In genomic region chr1:184046070-184046677, GRCm38 (mm10) we compare ENCODE assay signal across 13 mouse cellular contexts. TPM values are rescaled to one million over a fixed set of nuclear protein-coding genes. Genes with fewer than 3 reads are reported as not detected.
DNase-seq lines count a peak whose midpoint lies in the region; ATAC-seq lines count a peak whose summit lies in the region.
"Had no signal": no experiment of that assay in that cellular context is flagged by ENCODE, and none has a peak within 500 bp of the region (broad histone marks: within the 10 kb centered on the region; RNA-seq: fewer than 3 reads in every experiment).

No protein-coding gene starts in this region.

- no peaks in the 10 kb centered on the region for H3K27me3 ChIP-seq in neural tube, embryonic 11.5 days (ENCODE audit: control insufficient read depth, insufficient read depth, low read length)
- no peaks in the 10 kb centered on the region for H3K27me3 ChIP-seq in neural tube, embryonic 15.5 days (replicated peaks)
- H3K27me3 ChIP-seq: limb, embryonic 15.5 days had no signal

- DNase-seq in neural tube, embryonic 11.5 days (ENCODE audit: low spot score), result peak; percentile 36
- DNase-seq in embryo, embryonic 11.5 days (ENCODE audit: low read depth, low spot score), result peak; percentile 27
- DNase-seq in thymus, postnatal 25 days, result peak; percentile 51
- DNase-seq in right cerebral cortex, adult 18-20 months, result no peak
- no peak for DNase-seq in cerebellum, adult 9-11 months
- DNase-seq in adrenal gland, adult 18-20 months (ENCODE audit: low spot score in 2 of 2), result no peak

- H3K4me3 ChIP-seq in neural tube, embryonic 11.5 days (ENCODE audit: low read depth, low read length), result no peak overlapping the region
- no peak overlapping the region for H3K4me3 ChIP-seq in neural tube, embryonic 15.5 days (replicated peaks)
- H3K4me3 ChIP-seq: erythroblast, embryonic 14.5 days; limb, embryonic 15.5 days had no signal

- 46% methylated on average over 6 of the region's 6 CpGs for WGBS in neural tube, embryonic 11.5 days
- 63% methylated on average over 6 of the region's 6 CpGs for WGBS in neural tube, embryonic 15.5 days

- H3K36me3 ChIP-seq in neural tube, embryonic 11.5 days (ENCODE audit: control insufficient read depth, insufficient read depth, low read length), result no peaks in the 10 kb centered on the region
- no peaks in the 10 kb centered on the region for H3K36me3 ChIP-seq in neural tube, embryonic 15.5 days
- H3K36me3 ChIP-seq: limb, embryonic 15.5 days had no signal

- no peaks in the 10 kb centered on the region for H3K9me3 ChIP-seq in neural tube, embryonic 11.5 days (ENCODE audit: control insufficient read depth, low read length)
- no peaks in the 10 kb centered on the region for H3K9me3 ChIP-seq in neural tube, embryonic 15.5 days (replicated peaks)
- H3K9me3 ChIP-seq: limb, embryonic 15.5 days had no signal

- peaks cover 4% of the 10 kb centered on the region; the same call in 1 of the 2 replicates for H3K4me1 ChIP-seq in neural tube, embryonic 11.5 days (ENCODE audit: control insufficient read depth, insufficient read depth, low read length)
- peaks cover 9% of the 10 kb centered on the region; the same call in 1 of the 2 replicates for H3K4me1 ChIP-seq in neural tube, embryonic 15.5 days

- no peak overlapping the region for H3K9ac ChIP-seq in neural tube, embryonic 11.5 days (ENCODE audit: low read length)
- H3K9ac ChIP-seq in neural tube, embryonic 15.5 days (replicated peaks), result no peak overlapping the region
- H3K9ac ChIP-seq: limb, embryonic 15.5 days had no signal

- no peak for ATAC-seq in neural tube, embryonic 11.5 days (ENCODE audit: insufficient read depth, low FRiP score, low TSS enrichment)
- ATAC-seq in neural tube, embryonic 15.5 days (ENCODE audit: low FRiP score), result no peak
- peak; percentile 1 for ATAC-seq in inflammation-experienced regulatory T-cells, adult 6 months
- ATAC-seq: hindbrain, postnatal 0 days; lung, postnatal 0 days had no signal

- no peak overlapping the region for H3K4me2 ChIP-seq in neural tube, embryonic 11.5 days (ENCODE audit: low read depth)
- H3K4me2 ChIP-seq in neural tube, embryonic 15.5 days, result no peak overlapping the region
- H3K4me2 ChIP-seq: heart, embryonic 11.5 days; limb, embryonic 15.5 days had no signal

- no peak overlapping the region for H3K27ac ChIP-seq in neural tube, embryonic 11.5 days (ENCODE audit: low read depth, low read length)
- no peak overlapping the region for H3K27ac ChIP-seq in neural tube, embryonic 15.5 days (replicated peaks)
- H3K27ac ChIP-seq: hindbrain, postnatal 0 days; limb, embryonic 15.5 days had no signal

RNA-seq across cellular contexts. Expression of gene 1700056E22Rik, which starts 12.1 kb away (rescaled TPM):
- polyA plus RNA-seq in neural tube, embryonic 11.5 days (2014; fragmentation: Nextera tagmentation; extraction: Ambion mirVana), result 0.87 and 1.9 TPM in 2 replicates
- 0.91 and 1.6 TPM in 2 replicates for polyA plus RNA-seq in neural tube, embryonic 15.5 days (2015; fragmentation: Nextera tagmentation; extraction: Ambion mirVana)
- under 1 TPM in 2 of 3 experiments, not detected in 1; 0.35 to 0.66 TPM for polyA plus RNA-seq in inflammation-experienced regulatory T-cells, adult 6 months (2017; shearing (Covaris generic))
- total RNA-seq in adrenal gland, adult 18-20 months (2021), result 1 to 10 TPM; 1.7 to 3.6 TPM

RNA-seq across cellular contexts. Expression of gene Dusp10, which starts 33.1 kb away (rescaled TPM):
- 5.8 and 6.5 TPM in 2 replicates for polyA plus RNA-seq in neural tube, embryonic 11.5 days (2014; fragmentation: Nextera tagmentation; extraction: Ambion mirVana)
- 5.2 and 9.8 TPM in 2 replicates for polyA plus RNA-seq in neural tube, embryonic 15.5 days (2015; fragmentation: Nextera tagmentation; extraction: Ambion mirVana)
- 10 to 100 TPM; 12.4 to 22.0 (median 15.7) TPM for polyA plus RNA-seq in inflammation-experienced regulatory T-cells, adult 6 months (2017; shearing (Covaris generic))
- total RNA-seq in adrenal gland, adult 18-20 months (2021), result 10 to 100 TPM; 10.7 to 38.7 TPM

Comparison
In these comparisons a context has a peak if more than half of its experiments do, and no peak if none do; other contexts are left out.
1. DNase-seq: peak in neural tube, embryonic 11.5 days (single experiment), embryo, embryonic 11.5 days (single experiment) and thymus, postnatal 25 days (single experiment); none in right cerebral cortex, adult 18-20 months (single experiment), cerebellum, adult 9-11 months (single experiment) and adrenal gland, adult 18-20 months (0 of 2).